Mouse (Mus musculus) embryonic fibroblast, embryonic 13.5 days (primary cell): ENCODE measurements around the gene Myo18a. TPM values are rescaled to one million over a fixed set of nuclear protein-coding genes. Genes with fewer than 3 reads are reported as not detected.

Experiments used
- H3K27ac ChIP-seq: 2 replicates; pipeline ENCODE4 v1.5.1; 2012; ENCODE audit warnings: low read length, control low read depth, inconsistent platforms; ENCODE audit not compliant: insufficient read depth
- H3K4me1 ChIP-seq: 2 replicates; pipeline ENCODE4 v1.6.1; 2011; ENCODE audit warnings: low read length; ENCODE audit not compliant: control insufficient read depth, insufficient read depth
- H3K4me3 ChIP-seq: 2 replicates; pipeline ENCODE4 v1.5.1; 2011; ENCODE audit warnings: mild to moderate bottlenecking, control low read depth, low read length; ENCODE audit not compliant: insufficient read depth
- CTCF ChIP-seq: IDR thresholded peaks from 2 replicates; pipeline ENCODE4 v1.5.1; 2011; ENCODE audit warnings: mild to moderate bottlenecking, control low read depth, low read length, moderate library complexity, borderline replicate concordance; ENCODE audit not compliant: insufficient read depth
- POLR2A ChIP-seq: IDR thresholded peaks from 2 replicates; pipeline ENCODE4 v1.6.1; 2011; ENCODE audit warnings: low read depth, mild to moderate bottlenecking, control low read depth, low read length, moderate library complexity
- polyA plus RNA-seq: library from polyadenylated mRNA; stranded (reverse); fragments of >200 nt; gene quantifications from 2 replicates; pipeline ENCODE4 v1.2.4, GENCODE M21; 2011; ENCODE audit warnings: low read depth; ENCODE audit not compliant: missing spikeins, insufficient read length

The Myo18a gene
- polyA plus RNA-seq, 1 experiment, result 20.1 TPM

DNA sequence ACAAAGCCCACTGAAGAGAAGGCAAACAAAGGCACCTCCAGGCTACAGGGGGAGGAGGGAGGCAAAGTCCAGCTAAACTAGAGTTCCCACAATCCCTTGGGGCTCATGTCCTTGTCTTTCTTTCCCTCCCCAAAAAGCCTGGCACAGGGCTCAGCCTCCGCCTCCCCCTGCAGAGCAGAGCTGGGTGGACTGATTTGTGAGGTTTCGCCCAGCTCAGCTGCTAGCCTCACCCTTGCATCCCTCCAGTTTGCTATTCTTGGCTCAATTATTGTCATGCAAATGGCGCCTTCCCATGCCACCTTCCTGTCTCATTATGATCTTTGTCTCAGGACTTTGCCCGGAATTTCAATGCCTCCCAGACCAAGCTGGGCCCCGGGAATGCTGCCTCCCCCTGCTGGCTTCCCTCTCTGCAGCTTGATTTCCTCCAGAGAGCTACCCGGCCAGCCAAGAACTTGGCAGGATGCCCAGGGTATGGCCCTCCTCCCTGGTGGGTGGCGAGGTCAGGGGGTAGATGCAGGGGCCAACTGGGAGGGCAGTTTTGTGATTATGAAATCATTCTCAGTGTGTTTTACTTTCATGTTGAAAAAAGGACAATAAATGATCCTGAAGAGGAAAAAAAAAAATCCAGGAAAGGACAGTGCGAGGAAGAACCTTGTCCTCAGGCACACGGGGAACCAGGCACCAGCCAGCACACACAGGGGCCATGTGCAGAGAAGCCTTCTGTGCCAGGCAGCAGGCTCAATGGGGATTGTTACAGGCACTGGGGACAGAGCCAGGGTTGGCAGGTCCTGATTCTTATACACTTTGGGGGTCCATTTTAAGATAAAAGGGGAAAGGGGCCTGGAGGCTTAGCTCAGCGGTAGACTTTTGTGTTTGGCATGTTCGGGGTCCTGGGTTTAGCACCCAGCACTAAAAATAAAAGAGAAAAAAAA lies 131.0 kb downstream of the Myo18a start, which contains the start of gene Pipox:
Gene Pipox (minus strand): TSS at position 310 of the 932 bp plus-strand sequence.
- no peak within 1 kb of the TSS for H3K27ac ChIP-seq
- H3K4me3 ChIP-seq, result no peak within 1 kb of the TSS
- TF ChIP-seq POLR2A (no peak), CTCF (no peak)
- H3K4me1 ChIP-seq, result no peaks in the 10 kb centered on the region

DNA sequence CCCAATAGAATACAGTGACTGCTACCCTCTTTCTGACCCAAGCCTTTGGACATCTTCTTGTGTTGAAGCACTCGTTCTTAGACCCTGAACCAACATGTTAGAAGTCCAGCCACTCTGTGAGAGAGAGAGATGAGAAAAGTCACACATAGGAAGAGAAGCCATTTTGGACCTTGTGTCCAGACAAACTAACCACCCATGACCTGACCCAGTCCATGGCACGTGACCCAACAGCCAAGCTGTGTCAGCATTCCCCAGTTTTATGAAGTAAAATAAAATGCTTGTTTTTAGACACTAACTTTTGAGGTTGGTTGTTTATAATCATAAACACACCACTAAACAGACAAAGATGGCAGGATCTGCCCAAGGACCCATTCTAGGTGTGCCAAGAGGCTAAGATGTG lies 131.9 kb downstream of the Myo18a start:
- TF ChIP-seq CTCF (no peak), POLR2A (no peak)
- Histone ChIP-seq H3K4me1 (no peaks in the 10 kb centered on the region), H3K4me3 (no peak overlapping the region), H3K27ac (no peak overlapping the region)

DNA sequence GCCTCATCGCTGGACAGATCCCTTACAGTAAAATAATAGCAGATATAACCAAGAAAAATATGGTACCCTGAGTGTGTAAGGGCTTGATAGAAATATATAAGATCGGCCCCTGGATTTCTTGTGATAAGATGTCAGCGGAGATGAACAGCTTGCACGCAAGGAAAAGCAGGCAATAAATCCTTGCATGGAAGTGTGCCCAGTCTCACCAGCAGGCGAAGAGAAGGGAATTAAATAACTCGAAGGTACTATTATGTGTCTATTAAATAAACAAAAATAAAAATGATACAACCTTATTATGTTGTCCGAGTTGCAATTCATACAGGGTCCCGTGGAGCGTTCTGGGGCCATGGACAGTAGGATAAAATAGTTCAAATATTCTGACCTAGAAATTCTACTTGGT lies 133.0 kb downstream of the Myo18a start:
- no peak for TF ChIP-seq POLR2A
- TF ChIP-seq CTCF, result no peak
- H3K4me3 ChIP-seq, result no peak overlapping the region
- no peaks in the 10 kb centered on the region for H3K4me1 ChIP-seq
- no peak overlapping the region for H3K27ac ChIP-seq

DNA sequence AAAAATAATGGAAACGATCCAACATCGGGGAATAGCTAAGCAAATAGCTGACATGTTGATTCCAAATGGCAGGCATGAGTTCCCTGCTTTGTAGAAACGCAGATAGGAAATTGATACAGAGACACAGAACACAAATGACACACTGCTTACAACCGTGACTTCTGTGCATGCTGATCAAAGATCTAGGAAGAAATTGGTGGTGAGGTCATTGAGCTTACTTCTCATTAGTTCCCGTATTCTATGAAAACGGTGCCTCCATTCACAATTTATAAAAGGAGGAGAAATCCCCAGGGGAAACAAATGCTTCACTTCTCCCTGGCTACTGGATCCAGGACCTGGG lies 133.4 kb downstream of the Myo18a start:
- H3K4me3 ChIP-seq, result no peak overlapping the region
- no peak overlapping the region for H3K27ac ChIP-seq
- TF ChIP-seq POLR2A (no peak), CTCF (no peak)
- H3K4me1 ChIP-seq, result no peaks in the 10 kb centered on the region

DNA sequence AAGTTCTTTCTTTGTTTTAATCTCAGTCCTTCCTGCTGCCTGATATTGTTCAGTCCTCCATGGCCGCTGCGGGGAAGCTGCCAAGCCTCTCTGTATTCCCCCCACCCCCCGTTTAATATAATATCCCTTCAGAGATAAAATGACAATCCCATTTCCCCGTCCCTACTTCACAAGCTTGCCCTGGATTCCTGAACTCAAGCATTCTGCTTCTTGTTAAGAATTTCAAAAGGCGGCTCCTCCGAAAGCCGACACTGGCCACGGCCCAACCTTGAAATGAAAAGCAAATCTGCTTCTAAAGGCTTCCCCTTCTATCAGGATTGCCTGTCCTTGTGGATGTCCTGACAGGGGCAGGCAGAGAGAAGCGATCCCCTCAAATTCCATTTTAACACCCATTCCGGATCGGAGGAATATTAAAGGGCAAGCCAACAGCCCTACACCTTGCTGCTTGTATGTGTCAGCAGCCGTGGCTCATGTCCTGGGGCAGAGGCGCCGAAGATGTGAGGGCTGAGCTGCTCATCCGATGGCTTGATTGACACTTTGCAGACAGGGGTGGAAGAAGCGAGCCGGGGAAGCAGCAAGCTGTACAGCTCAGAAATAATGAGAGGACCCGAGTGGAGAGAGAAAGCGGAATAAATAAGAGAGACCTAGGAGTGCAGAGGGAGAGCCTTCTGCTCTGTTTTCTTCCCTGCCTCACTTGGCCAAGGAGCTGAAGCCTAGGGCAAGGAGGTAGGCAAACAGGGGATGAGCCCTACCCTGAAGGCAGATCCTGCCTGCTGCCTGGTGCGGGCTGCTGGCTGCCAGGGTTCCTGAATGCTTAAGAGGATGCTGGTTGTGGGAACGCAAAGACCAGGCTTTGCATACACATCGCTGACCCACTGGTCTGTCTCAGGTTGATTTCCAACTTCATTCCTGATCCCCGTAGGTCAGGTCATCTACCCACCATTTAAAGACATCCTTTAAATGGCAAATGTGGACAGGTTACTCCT lies 134.1 kb downstream of the Myo18a start:
- TF ChIP-seq POLR2A, result no peak
- TF ChIP-seq CTCF, result no peak
- no peak overlapping the region for H3K27ac ChIP-seq
- H3K4me1 ChIP-seq, result no peaks in the 10 kb centered on the region
- H3K4me3 ChIP-seq, result no peak overlapping the region

DNA sequence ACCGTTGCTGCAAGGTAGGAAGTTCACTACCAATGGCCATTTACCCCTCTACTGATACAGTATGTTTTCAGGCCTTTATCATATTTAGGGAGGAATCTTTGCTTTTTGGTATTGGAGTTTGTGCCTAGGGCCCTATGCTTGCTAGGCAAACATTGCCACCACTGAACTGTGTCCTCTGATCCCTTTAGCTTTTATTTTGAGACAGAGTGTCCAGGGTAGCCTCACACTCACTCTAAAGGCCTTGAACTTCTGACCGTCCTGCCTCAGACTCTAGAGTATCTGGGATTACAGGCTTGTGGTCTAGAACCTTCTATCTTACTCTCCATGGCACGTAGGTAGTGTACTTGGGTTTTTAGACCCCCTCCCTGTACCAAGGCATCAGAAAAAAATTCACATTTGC lies 137.1 kb downstream of the Myo18a start:
- no peak overlapping the region for H3K27ac ChIP-seq
- TF ChIP-seq CTCF (no peak), POLR2A (no peak)
- no peak overlapping the region for H3K4me3 ChIP-seq
- H3K4me1 ChIP-seq, result no peaks in the 10 kb centered on the region

DNA sequence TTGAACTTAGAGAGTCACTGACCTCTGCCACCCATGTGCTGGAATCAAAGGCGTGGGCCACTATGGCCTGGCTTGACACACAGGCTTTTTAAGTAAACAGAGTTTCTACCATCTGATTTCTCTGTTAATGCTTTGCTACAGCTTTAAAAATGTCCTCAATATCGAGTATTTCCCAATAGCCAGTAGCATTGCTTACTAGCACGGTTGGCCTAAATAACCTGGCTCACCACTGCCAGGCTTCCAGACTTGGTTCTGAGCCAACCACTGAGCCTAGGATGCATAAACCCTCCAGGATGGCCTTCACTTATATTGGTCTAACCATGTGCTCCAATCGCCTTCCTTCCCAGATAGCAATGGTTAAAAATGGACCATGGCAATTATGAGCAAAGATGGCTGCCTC lies 137.7 kb downstream of the Myo18a start:
- no peak overlapping the region for H3K4me3 ChIP-seq
- no peak overlapping the region for H3K27ac ChIP-seq
- no peaks in the 10 kb centered on the region for H3K4me1 ChIP-seq
- no peak for TF ChIP-seq POLR2A
- TF ChIP-seq CTCF, result no peak

DNA sequence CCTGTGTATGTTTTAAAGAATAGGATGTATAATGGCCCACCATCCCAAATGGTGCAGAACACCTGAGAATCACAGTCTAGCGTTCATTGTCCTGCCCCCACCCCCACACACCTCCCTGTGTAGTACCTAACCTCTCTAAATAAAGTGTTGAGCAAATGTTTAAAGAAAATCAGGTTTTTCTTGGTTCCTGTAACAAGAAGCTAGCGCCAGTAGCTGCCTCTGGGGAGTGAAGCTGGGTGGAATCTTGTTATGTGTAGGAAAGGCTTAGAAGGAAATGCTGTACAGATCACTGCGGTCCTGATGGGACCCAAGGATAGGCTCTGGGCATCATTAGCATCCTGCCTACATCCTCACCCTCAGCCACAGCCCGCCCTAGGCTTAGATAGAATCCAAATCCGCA lies 138.3 kb downstream of the Myo18a start:
- TF ChIP-seq POLR2A, result no peak
- no peaks in the 10 kb centered on the region for H3K4me1 ChIP-seq
- no peak overlapping the region for H3K4me3 ChIP-seq
- H3K27ac ChIP-seq, result no peak overlapping the region

DNA sequence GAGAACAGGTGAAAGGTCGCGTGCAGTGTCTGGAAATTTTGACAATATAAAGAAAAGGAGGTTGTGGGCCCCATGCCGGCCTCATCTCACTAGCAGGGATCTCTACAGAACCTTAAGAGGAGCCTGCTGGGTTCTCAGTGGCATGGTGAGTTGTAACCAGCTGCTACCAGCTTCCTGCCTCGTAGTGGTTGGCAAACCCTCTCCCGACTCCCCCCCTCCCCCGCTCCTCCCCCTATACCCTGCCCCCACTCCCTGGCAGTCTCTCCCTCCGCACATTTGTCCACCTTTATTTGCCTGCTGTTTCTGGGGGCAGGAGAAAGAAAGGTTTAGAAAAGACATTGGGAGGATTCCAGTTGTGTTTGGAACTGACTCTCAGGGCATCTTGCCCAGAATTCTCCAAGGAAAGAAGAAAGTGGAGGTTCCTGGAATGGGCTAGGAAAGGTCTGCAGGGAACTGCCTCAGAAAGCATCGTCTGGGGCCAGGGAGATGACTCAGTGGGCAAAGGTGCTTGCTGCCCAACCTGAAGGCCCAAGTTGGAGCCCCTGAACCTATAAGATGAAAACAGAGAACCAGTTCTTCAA lies 138.8 kb downstream of the Myo18a start:
- no peak overlapping the region for H3K4me3 ChIP-seq
- H3K4me1 ChIP-seq, result no peaks in the 10 kb centered on the region
- no peak for TF ChIP-seq POLR2A
- TF ChIP-seq CTCF, result no peak
- no peak overlapping the region for H3K27ac ChIP-seq
